Mouse (Mus musculus): Measurements from ENCODE around the gene Idnk. TPM values are rescaled to one million over a fixed set of nuclear protein-coding genes. Genes with fewer than 3 reads are reported as not detected.

Gene Idnk
- total and polyA plus RNA-seq, 3 experiments = 29.5 to 50.3 TPM; not detected in 1

- no peak overlapping the region for H3K27ac ChIP-seq (ENCODE audit: control insufficient read depth, low read depth, low read length)
- no peak overlapping the region for H3K9ac ChIP-seq (ENCODE audit: control insufficient read depth, low read depth, low read length, poor library complexity, severe bottlenecking)
- no peak for TF ChIP-seq HCFC1 (IDR thresholded peaks at IDR 0.05; ENCODE audit: low read depth, low read length)
- H3K9me3 ChIP-seq (replicated peaks; ENCODE audit: insufficient read depth, low read length) = no peaks in the 10 kb centered on the region
- DNase-seq (ENCODE audit: low read depth, low spot score) = no peak
- H3K4me1 ChIP-seq (ENCODE audit: control insufficient read depth in 1 of 2, insufficient read depth in 2 of 2, low read length in 2 of 2) = peaks cover 3 to 4% of the 10 kb centered on the region in 2 experiments; a peak in 3 of 4 replicates
- peaks cover 8% of the 10 kb centered on the region for H3K79me2 ChIP-seq (ENCODE audit: control insufficient read depth, insufficient read depth, low read length, poor library complexity)
- H3K36me3 ChIP-seq (ENCODE audit: control insufficient read depth in 1 of 2, insufficient read depth in 2 of 2, low read length in 2 of 2) = peaks cover 0 to 4% of the 10 kb centered on the region in 2 experiments; a peak in 2 of 4 replicates
- no peak overlapping the region for H3K4me3 ChIP-seq (ENCODE audit: control insufficient read depth in 1 of 2, insufficient read depth in 1 of 2, low read depth in 2 of 2, low read length in 2 of 2)
- no peaks in the 10 kb centered on the region for H3K27me3 ChIP-seq (ENCODE audit: control insufficient read depth in 1 of 2, insufficient read depth in 2 of 2, low read length in 2 of 2)
These were observed 3.3 kb downstream of the Idnk start for GRCm38 (mm10) chr13:58160761-58161160.

- no peaks in the 10 kb centered on the region for H3K27me3 ChIP-seq (ENCODE audit: control insufficient read depth in 1 of 2, insufficient read depth in 2 of 2, low read length in 2 of 2)
- H3K27ac ChIP-seq (ENCODE audit: control insufficient read depth, low read depth, low read length) = no peak overlapping the region
- H3K9ac ChIP-seq (ENCODE audit: control insufficient read depth, low read depth, low read length, poor library complexity, severe bottlenecking) = no peak overlapping the region
- DNase-seq (ENCODE audit: low read depth, low spot score) = no peak
- no peaks in the 10 kb centered on the region for H3K4me1 ChIP-seq (ENCODE audit: control insufficient read depth in 1 of 2, insufficient read depth in 2 of 2, low read length in 2 of 2)
- H3K79me2 ChIP-seq (ENCODE audit: control insufficient read depth, insufficient read depth, low read length, poor library complexity) = no peaks in the 10 kb centered on the region
- no peak for TF ChIP-seq HCFC1 (IDR thresholded peaks at IDR 0.05; ENCODE audit: low read depth, low read length)
- peak; percentile 88 for TF ChIP-seq MAFK (IDR thresholded peaks at IDR 0.05; ENCODE audit: borderline replicate concordance, low read depth, low read length)
- no peaks in the 10 kb centered on the region for H3K9me3 ChIP-seq (replicated peaks; ENCODE audit: insufficient read depth, low read length)
- H3K36me3 ChIP-seq (ENCODE audit: control insufficient read depth in 1 of 2, insufficient read depth in 2 of 2, low read length in 2 of 2) = no peaks in the 10 kb centered on the region
- H3K4me3 ChIP-seq (ENCODE audit: control insufficient read depth in 1 of 2, insufficient read depth in 1 of 2, low read depth in 2 of 2, low read length in 2 of 2) = no peak overlapping the region
These were observed 5.9 kb downstream of the Idnk start for GRCm38 (mm10) chr13:58163343-58163742.

GRCm38 (mm10) chr13:58168119-58168518 lies 10.7 kb downstream of the Idnk start:
- Histone ChIP-seq H3K9ac (ENCODE audit: control insufficient read depth, low read depth, low read length, poor library complexity, severe bottlenecking) (no peak overlapping the region), H3K36me3 (ENCODE audit: control insufficient read depth in 1 of 2, insufficient read depth in 2 of 2, low read length in 2 of 2) (no peaks in the 10 kb centered on the region), H3K9me3 (replicated peaks; ENCODE audit: insufficient read depth, low read length) (no peaks in the 10 kb centered on the region), H3K27me3 (ENCODE audit: control insufficient read depth in 1 of 2, insufficient read depth in 2 of 2, low read length in 2 of 2) (no peaks in the 10 kb centered on the region), H3K27ac (ENCODE audit: control insufficient read depth, low read depth, low read length) (no peak overlapping the region), H3K79me2 (ENCODE audit: control insufficient read depth, insufficient read depth, low read length, poor library complexity) (no peaks in the 10 kb centered on the region), H3K4me1 (ENCODE audit: control insufficient read depth in 1 of 2, insufficient read depth in 2 of 2, low read length in 2 of 2) (no peaks in the 10 kb centered on the region), H3K4me3 (ENCODE audit: control insufficient read depth in 1 of 2, insufficient read depth in 1 of 2, low read depth in 2 of 2, low read length in 2 of 2) (no peak overlapping the region)
- DNase-seq (ENCODE audit: low read depth, low spot score) = no peak
- TF ChIP-seq RCOR1 (IDR thresholded peaks at IDR 0.05; ENCODE audit: low read depth, low read length) (no peak), POLR2AphosphoS2 (IDR thresholded peaks at IDR 0.05; ENCODE audit: low read length) (no peak), GABPA (IDR thresholded peaks at IDR 0.05; ENCODE audit: low read depth, low read length) (no peak), NELFE (IDR thresholded peaks at IDR 0.05; ENCODE audit: low read depth, low read length) (no peak), MAX (IDR thresholded peaks at IDR 0.05; ENCODE audit: low read length) (no peak), MYC (IDR thresholded peaks at IDR 0.05; ENCODE audit: low read depth, low read length) (no peak), TBP (IDR thresholded peaks at IDR 0.05; ENCODE audit: low read depth, low read length) (no peak), UBTF (IDR thresholded peaks at IDR 0.05; ENCODE audit: borderline replicate concordance, insufficient read depth, low read depth, low read length) (no peak), MYB (IDR thresholded peaks at IDR 0.05; ENCODE audit: low read depth, low read length) (no peak), ZC3H11A (IDR thresholded peaks at IDR 0.05; ENCODE audit: low read depth, low read length) (no peak), MAZ (IDR thresholded peaks at IDR 0.05; ENCODE audit: low read depth, low read length) (no peak), MXI1 (IDR thresholded peaks at IDR 0.05; ENCODE audit: low read depth, low read length) (no peak), CTCF (IDR thresholded peaks at IDR 0.05 in 2 of 3, conservative IDR thresholded peaks at IDR 0.05 in 1 of 3; ENCODE audit: control insufficient read depth in 1 of 3, insufficient read depth in 1 of 3, low read depth in 2 of 3, low read length in 3 of 3, poor library complexity in 1 of 3, severe bottlenecking in 1 of 3) (no peak), JUND (IDR thresholded peaks at IDR 0.05; ENCODE audit: low read depth, low read length) (no peak)

Data from MEL (cell line).